Mouse (Mus musculus): ENCODE measurements at regions not wholly inside any gene's neighbourhood (a gene's known extent, or its start where the extent isn't known, plus 50 kb on each side); places are given as distances from the start of the nearest gene placed in this dataset.

GRCm38 (mm10) chr1:69443466-69443865 lies 243.6 kb downstream of the Ikzf2 start:
- TF ChIP-seq POLR2A (IDR thresholded peaks at IDR 0.05; ENCODE audit: low read depth, low read length) (no peak), CTCF (conservative IDR thresholded peaks at IDR 0.05 in 1 of 2, IDR thresholded peaks at IDR 0.05 in 1 of 2; ENCODE audit: low read depth in 2 of 2, low read length in 2 of 2) (no peak), USF1 (IDR thresholded peaks at IDR 0.05; ENCODE audit: low read depth, low read length) (no peak), EP300 (IDR thresholded peaks at IDR 0.05; ENCODE audit: low read length) (no peak), MAX (IDR thresholded peaks at IDR 0.05; ENCODE audit: low read length) (no peak), MAFK (IDR thresholded peaks at IDR 0.05; ENCODE audit: insufficient replicate concordance, low read length) (no peak), CHD2 (IDR thresholded peaks at IDR 0.05; ENCODE audit: low read length) (no peak), UBTF (IDR thresholded peaks at IDR 0.05; ENCODE audit: low read depth, low read length) (no peak), ZKSCAN1 (IDR thresholded peaks at IDR 0.05; ENCODE audit: borderline replicate concordance, low read depth, low read length) (no peak)
